Mouse (Mus musculus) frontal cortex, postnatal 25 days (tissue): ENCODE measurements at regions not wholly inside any gene's neighbourhood (a gene's known extent, or its start where the extent isn't known, plus 50 kb on each side); places are given as distances from the start of the nearest gene placed in this dataset.

Experiments
- DNase-seq, 2 experiments: peaks; one replicate each; pipeline ENCODE4 v3.0.0; 2022; ENCODE audit warnings: low spot score in 2 of 2

GRCm38 (mm10) chr1:186295201-186295600 is 178.1 kb upstream of the Lyplal1 start:
- no peak for DNase-seq

- no peak for DNase-seq
These were observed 177.5 kb upstream of the Lyplal1 start for GRCm38 (mm10) chr1:186294635-186295034.

GRCm38 (mm10) chr1:186289117-186289516 is 172.0 kb upstream of the Lyplal1 start:
- DNase-seq: no peak

GRCm38 (mm10) chr1:186287831-186288230 is 170.7 kb upstream of the Lyplal1 start:
- DNase-seq: no peak

- DNase-seq: no peak
These were observed 169.3 kb upstream of the Lyplal1 start for GRCm38 (mm10) chr1:186286401-186286800.

- no peak for DNase-seq
These were observed 161.0 kb upstream of the Lyplal1 start for GRCm38 (mm10) chr1:186277981-186278634.

GRCm38 (mm10) chr1:186271436-186271835 is 154.3 kb upstream of the Lyplal1 start:
- no peak for DNase-seq

- no peak for DNase-seq
These were observed 150.2 kb upstream of the Lyplal1 start for GRCm38 (mm10) chr1:186267317-186267716.

GRCm38 (mm10) chr1:186264639-186265038 is 147.5 kb upstream of the Lyplal1 start:
- no peak for DNase-seq

- no peak for DNase-seq
These were observed 146.8 kb upstream of the Lyplal1 start for GRCm38 (mm10) chr1:186263955-186264354.

- no peak for DNase-seq
These were observed 146.1 kb upstream of the Lyplal1 start for GRCm38 (mm10) chr1:186263196-186263595.

GRCm38 (mm10) chr1:186262040-186262439 is 144.9 kb upstream of the Lyplal1 start:
- DNase-seq: no peak

GRCm38 (mm10) chr1:186261326-186261833 is 144.3 kb upstream of the Lyplal1 start:
- no peak for DNase-seq

GRCm38 (mm10) chr1:186257611-186258010 is 140.5 kb upstream of the Lyplal1 start:
- no peak for DNase-seq

- no peak for DNase-seq
These were observed 138.5 kb upstream of the Lyplal1 start for GRCm38 (mm10) chr1:186255476-186256080.

GRCm38 (mm10) chr1:186254500-186254899 is 137.4 kb upstream of the Lyplal1 start:
- no peak for DNase-seq

GRCm38 (mm10) chr1:186252551-186252950 is 135.4 kb upstream of the Lyplal1 start:
- no peak for DNase-seq

GRCm38 (mm10) chr1:186250316-186250715 is 133.2 kb upstream of the Lyplal1 start:
- no peak for DNase-seq

GRCm38 (mm10) chr1:186249214-186249613 is 132.1 kb upstream of the Lyplal1 start:
- DNase-seq: no peak

- no peak for DNase-seq
These were observed 128.8 kb upstream of the Lyplal1 start for GRCm38 (mm10) chr1:186245723-186246440.

GRCm38 (mm10) chr1:186241112-186241511 is 124.0 kb upstream of the Lyplal1 start:
- peak in 1 of 2 experiments; percentile 17 for DNase-seq

GRCm38 (mm10) chr1:186237556-186237955 is 120.4 kb upstream of the Lyplal1 start:
- DNase-seq: no peak
